Mouse (Mus musculus) cerebellum, adult 2 months (tissue): Measurements from ENCODE around the gene Ep300.

ENCODE experiments used
- CTCF ChIP-seq: fragments of 200-500 bp; IDR thresholded peaks from 2 replicates; pipeline ENCODE4 v1.5.1; 2011; ENCODE audit warnings: low read depth, mild to moderate bottlenecking, control low read depth, low read length, moderate library complexity, borderline replicate concordance; ENCODE audit not compliant: insufficient read depth
- POLR2A ChIP-seq: fragments of 200-500 bp; IDR thresholded peaks from 2 replicates; pipeline ENCODE4 v1.6.1; 2011; ENCODE audit warnings: low read length, control low read depth, borderline replicate concordance; ENCODE audit not compliant: insufficient read depth

DNA sequence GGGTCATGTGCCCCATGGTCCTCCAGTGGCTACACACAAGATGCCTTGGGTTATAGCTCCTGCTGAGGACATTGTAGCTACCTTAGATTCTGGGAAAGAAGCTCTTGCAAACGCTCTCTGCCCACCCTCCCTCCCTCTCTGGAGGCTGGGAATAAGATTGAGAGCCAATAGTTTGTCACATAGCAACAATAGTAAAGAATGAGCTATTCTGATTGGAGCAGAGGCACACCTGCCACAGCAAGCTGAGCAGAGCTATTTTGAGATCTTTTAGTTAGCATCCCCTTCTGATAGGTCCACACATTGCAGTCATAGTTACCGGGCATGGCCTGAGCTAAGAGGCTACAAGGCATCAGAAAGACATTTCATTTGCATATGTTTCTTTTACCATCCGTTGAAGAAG lies 8.2 kb upstream of the Ep300 start:
- TF ChIP-seq CTCF (no peak), POLR2A (no peak)
